Mouse (Mus musculus): ENCODE measurements at regions not wholly inside any gene's neighbourhood (a gene's known extent, or its start where the extent isn't known, plus 50 kb on each side); places are given as distances from the start of the nearest gene placed in this dataset.

GRCm38 (mm10) chr3:52158788-52159260, 53.9 kb upstream of the Maml3 start:
- no peak for DNase-seq

GRCm38 (mm10) chr3:52161688-52162087, 56.8 kb upstream of the Maml3 start:
- DNase-seq = peak in 1 of 2 experiments; percentile 18

GRCm38 (mm10) chr3:52163990-52164389, 59.1 kb upstream of the Maml3 start:
- no peak for DNase-seq

GRCm38 (mm10) chr3:52167420-52167819, 62.5 kb upstream of the Maml3 start:
- DNase-seq = no peak

GRCm38 (mm10) chr3:52170847-52171246, 66.0 kb upstream of the Maml3 start:
- DNase-seq = no peak

- no peak for DNase-seq
Observed at GRCm38 (mm10) chr3:52171303-52171702, 66.4 kb upstream of the Maml3 start.

- no peak for DNase-seq
Observed at GRCm38 (mm10) chr3:52173490-52173889, 68.6 kb upstream of the Maml3 start.

GRCm38 (mm10) chr3:52176108-52176507, 71.2 kb upstream of the Maml3 start:
- no peak for DNase-seq

- DNase-seq = no peak
Observed at GRCm38 (mm10) chr3:52178851-52179250, 74.0 kb upstream of the Maml3 start.

- peak; percentile 82 to 87 for DNase-seq
Observed at GRCm38 (mm10) chr3:52179686-52180085, 74.8 kb upstream of the Maml3 start.

GRCm38 (mm10) chr3:52180306-52180705, 75.4 kb upstream of the Maml3 start:
- peak; percentile 22 to 49 for DNase-seq

GRCm38 (mm10) chr3:52180785-52181184, 75.9 kb upstream of the Maml3 start:
- DNase-seq = peak; percentile 87 to 92

- no peak for DNase-seq
Observed at GRCm38 (mm10) chr3:52181326-52182101, 76.6 kb upstream of the Maml3 start.

- no peak for DNase-seq
Observed at GRCm38 (mm10) chr3:52184241-52184640, 79.4 kb upstream of the Maml3 start.

GRCm38 (mm10) chr3:52185351-52185750, 80.5 kb upstream of the Maml3 start:
- DNase-seq = no peak

- no peak for DNase-seq
Observed at GRCm38 (mm10) chr3:52187401-52187801, 80.7 kb upstream of the Foxo1 start.

GRCm38 (mm10) chr3:52188303-52188702, 79.8 kb upstream of the Foxo1 start:
- no peak for DNase-seq

- no peak for DNase-seq
Observed at GRCm38 (mm10) chr3:52189016-52189415, 79.1 kb upstream of the Foxo1 start.

- DNase-seq = no peak
Observed at GRCm38 (mm10) chr3:52190021-52190420, 78.1 kb upstream of the Foxo1 start.

GRCm38 (mm10) chr3:52193026-52193425, 75.1 kb upstream of the Foxo1 start:
- DNase-seq = no peak

- DNase-seq = no peak
Observed at GRCm38 (mm10) chr3:52194216-52194615, 73.9 kb upstream of the Foxo1 start.

- DNase-seq = no peak
Observed at GRCm38 (mm10) chr3:52195486-52195885, 72.7 kb upstream of the Foxo1 start.

- DNase-seq = peak; percentile 67 to 74
Observed at GRCm38 (mm10) chr3:52196047-52196935, 71.8 kb upstream of the Foxo1 start.

- no peak for DNase-seq
Observed at GRCm38 (mm10) chr3:52196936-52197246, 71.2 kb upstream of the Foxo1 start.

Data from lung, adult 18-20 months (tissue).